Mouse (Mus musculus) testis, adult 2 months (tissue): ENCODE results near the gene Prkar2b.

Experiments
- CTCF ChIP-seq: fragments of 200-500 bp; IDR thresholded peaks from 2 replicates; pipeline ENCODE4 v1.5.1; 2012; ENCODE audit warnings: low read depth, mild to moderate bottlenecking, inconsistent platforms, low read length, moderate library complexity; ENCODE audit not compliant: control insufficient read depth, insufficient read depth, insufficient replicate concordance
- POLR2A ChIP-seq: fragments of 200-500 bp; IDR thresholded peaks from 2 replicates; pipeline ENCODE4 v1.6.1; 2012; ENCODE audit warnings: low read depth, mild to moderate bottlenecking, inconsistent platforms, low read length, moderate library complexity; ENCODE audit not compliant: control insufficient read depth

DNA sequence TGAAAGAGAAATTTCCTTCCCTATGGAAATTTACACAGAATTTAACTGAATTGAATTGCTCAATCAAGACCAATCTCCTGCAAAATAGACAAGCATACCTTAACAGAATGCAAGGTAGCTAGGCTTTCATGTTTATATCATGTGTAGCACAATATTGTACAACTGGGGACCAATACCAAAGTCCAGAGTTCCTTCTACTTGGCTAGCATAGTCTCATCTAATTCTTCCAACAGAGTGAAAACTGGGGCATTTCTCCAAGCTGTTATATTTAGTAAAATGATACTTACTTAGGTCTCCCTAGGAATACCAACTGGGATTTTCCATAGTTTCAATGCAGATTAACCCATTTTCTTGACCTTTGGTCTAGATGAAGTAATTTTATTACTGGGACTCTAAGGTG lies 122.1 kb downstream of the Prkar2b start:
- TF ChIP-seq CTCF (no peak), POLR2A (no peak)
